Mouse (Mus musculus) left cerebral cortex, adult 9 months (tissue): ENCODE results near the gene Cops4.

Experiments
- DNase-seq, 2 experiments: peaks; one replicate each; pipeline ENCODE4 v3.0.0; 2022; ENCODE audit warnings: low spot score in 2 of 2

The Cops4 gene

GRCm38 (mm10) chr5:100518049-100519026 lies at the start of gene Cops4:
Gene Cops4, plus strand, starts transcription at chr5:100518309.
- peak; percentile 95 to 98 for DNase-seq

GRCm38 (mm10) chr5:100476328-100476727 lies 41.8 kb upstream of the Cops4 start:
- DNase-seq, result no peak

- DNase-seq, result no peak
Measured at GRCm38 (mm10) chr5:100477604-100478003, 40.5 kb upstream of the Cops4 start.

- no peak for DNase-seq
Measured at GRCm38 (mm10) chr5:100483569-100483968, 34.5 kb upstream of the Cops4 start.

- no peak for DNase-seq
Measured at GRCm38 (mm10) chr5:100487120-100487519, 31.0 kb upstream of the Cops4 start.

- no peak for DNase-seq
Measured at GRCm38 (mm10) chr5:100488231-100488630, 29.9 kb upstream of the Cops4 start.

GRCm38 (mm10) chr5:100489340-100489739 lies 28.8 kb upstream of the Cops4 start:
- DNase-seq, result no peak

GRCm38 (mm10) chr5:100491704-100492103 lies 26.4 kb upstream of the Cops4 start:
- no peak for DNase-seq

GRCm38 (mm10) chr5:100498436-100499180 lies 19.5 kb upstream of the Cops4 start:
- DNase-seq, result peak in 1 of 2 experiments; percentile 56

- no peak for DNase-seq
Measured at GRCm38 (mm10) chr5:100499243-100499642, 18.9 kb upstream of the Cops4 start.

GRCm38 (mm10) chr5:100499831-100500304 lies 18.2 kb upstream of the Cops4 start:
- peak in 1 of 2 experiments; percentile 31 for DNase-seq

GRCm38 (mm10) chr5:100500458-100500961 lies 17.6 kb upstream of the Cops4 start, which contains the start of gene Lin54:
Gene Lin54, minus strand, starts transcription at chr5:100500639.
- DNase-seq, result peak; percentile 78 to 91

GRCm38 (mm10) chr5:100501267-100501666 lies 16.8 kb upstream of the Cops4 start:
- DNase-seq, result no peak

- DNase-seq, result no peak
Measured at GRCm38 (mm10) chr5:100509247-100509646, 8.9 kb upstream of the Cops4 start.

- no peak for DNase-seq
Measured at GRCm38 (mm10) chr5:100512576-100512975, 5.5 kb upstream of the Cops4 start.

- no peak for DNase-seq
Measured at GRCm38 (mm10) chr5:100519027-100519411, 910 bp downstream of the Cops4 start.

GRCm38 (mm10) chr5:100520223-100520622 lies 2.1 kb downstream of the Cops4 start:
- no peak for DNase-seq

GRCm38 (mm10) chr5:100523331-100523730 lies 5.2 kb downstream of the Cops4 start:
- no peak for DNase-seq

GRCm38 (mm10) chr5:100524921-100525320 lies 6.8 kb downstream of the Cops4 start:
- no peak for DNase-seq

- DNase-seq, result no peak
Measured at GRCm38 (mm10) chr5:100525620-100526019, 7.5 kb downstream of the Cops4 start.

GRCm38 (mm10) chr5:100526164-100526563 lies 8.1 kb downstream of the Cops4 start:
- peak; percentile 41 to 43 for DNase-seq

GRCm38 (mm10) chr5:100535826-100536225 lies 17.7 kb downstream of the Cops4 start:
- DNase-seq, result peak in 1 of 2 experiments; percentile 7
